Mouse (Mus musculus): ENCODE results near the gene Cubn.

DNA sequence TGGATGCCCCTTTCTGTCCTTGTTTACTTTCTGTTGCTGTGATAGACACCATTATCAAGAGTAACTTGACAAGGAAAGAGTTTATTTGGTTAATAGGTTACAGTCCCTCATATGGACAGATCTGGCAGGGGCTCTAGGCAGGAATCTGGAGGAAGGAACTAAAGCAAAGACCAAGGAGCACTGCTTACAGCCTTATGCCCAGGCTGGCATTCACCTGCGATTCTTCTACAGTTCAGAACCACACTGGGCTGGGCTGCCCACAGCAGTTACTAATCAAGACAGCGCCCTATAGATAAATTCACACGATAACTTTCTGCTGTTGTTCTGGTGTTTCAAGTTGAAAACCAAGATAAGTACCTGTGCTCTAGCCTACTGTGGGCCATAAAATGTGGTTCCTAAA lies 138.8 kb downstream of the Cubn start:
- TF ChIP-seq EP300 (optimal IDR thresholded peaks at IDR 0.05) = no peak
- no peak for TF ChIP-seq CTCF (IDR thresholded peaks at IDR 0.05; ENCODE audit: low read depth)
